Mouse (Mus musculus): ENCODE data around the gene Aggf1. TPM values are rescaled to one million over a fixed set of nuclear protein-coding genes. Genes with fewer than 3 reads are reported as not detected.
"Not testable (repeated sequence)": the region's sequence is repeated elsewhere in the genome, so short reads cannot be mapped to it uniquely, and the experiment has no call there.

The Aggf1 gene
- polyA plus RNA-seq, 1 experiment from 2014 or later, result 13.3 TPM

DNA sequence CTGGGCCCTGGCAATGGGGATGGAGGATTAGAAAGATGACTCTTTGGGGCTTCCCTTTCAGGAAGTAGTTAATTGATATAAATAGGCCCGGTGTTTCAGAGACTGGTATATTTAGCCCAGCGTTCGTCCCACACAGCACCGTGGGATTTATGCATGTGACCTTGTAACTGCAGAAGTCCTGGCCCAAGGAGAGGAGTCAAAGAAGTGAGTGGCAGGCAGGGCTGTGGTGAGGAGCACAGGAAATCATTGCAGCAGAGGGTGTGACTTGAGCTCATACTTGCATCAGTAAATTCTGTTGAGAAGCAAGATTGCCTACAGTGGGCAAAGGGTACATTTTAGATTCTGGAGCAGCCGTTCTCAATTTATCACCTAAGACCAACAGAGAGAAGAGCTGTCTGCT, 7.3 kb upstream of the Aggf1 start:
- Histone ChIP-seq H3K4me3 (ENCODE audit: low read depth, low read length) (no peak overlapping the region), H3K4me2 (ENCODE audit: low read depth, low read length) (no peak overlapping the region), H3K9ac (ENCODE audit: low read depth, low read length) (no peak overlapping the region), H3K27ac (ENCODE audit: low read length) (no peak overlapping the region), H3K9me3 (replicated peaks; ENCODE audit: control insufficient read depth, low read length) (no peaks in the 10 kb centered on the region), H3K4me1 (ENCODE audit: control insufficient read depth, low read depth, low read length) (no peaks in the 10 kb centered on the region), H3K27me3 (ENCODE audit: control insufficient read depth, insufficient read depth, low read depth, low read length) (no peaks in the 10 kb centered on the region), H3K36me3 (ENCODE audit: control insufficient read depth, insufficient read depth) (no peaks in the 10 kb centered on the region)
- WGBS (ENCODE audit: insufficient replicate concordance), result 22% methylated on average over 5 of the region's 5 CpGs
- ATAC-seq (ENCODE audit: low read depth), result no peak

DNA sequence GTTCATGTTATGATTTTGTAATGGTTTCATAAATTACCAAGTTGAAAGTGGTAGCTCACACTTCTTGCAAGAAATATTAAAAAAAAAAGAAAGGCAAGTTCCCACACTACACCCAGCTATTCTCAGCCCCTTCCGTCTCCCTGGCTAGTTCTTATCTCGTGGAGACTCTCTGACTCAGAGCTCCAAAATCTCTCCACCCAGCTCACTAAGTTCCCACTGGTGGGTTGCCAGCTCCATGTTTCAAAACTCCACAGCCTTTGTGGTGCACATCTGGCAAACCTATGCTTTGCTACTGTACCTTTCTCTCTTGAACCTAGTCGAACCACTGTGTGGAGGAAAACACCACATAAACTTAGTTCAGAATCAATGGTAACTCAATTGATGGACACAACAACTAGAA, 3.5 kb upstream of the Aggf1 start:
- no peaks in the 10 kb centered on the region for H3K27me3 ChIP-seq (ENCODE audit: control insufficient read depth, insufficient read depth, low read depth, low read length)
- H3K4me3 ChIP-seq (ENCODE audit: low read depth, low read length), result no peak overlapping the region
- H3K27ac ChIP-seq (ENCODE audit: low read length), result no peak overlapping the region
- H3K9ac ChIP-seq (ENCODE audit: low read depth, low read length), result no peak overlapping the region
- H3K9me3 ChIP-seq (replicated peaks; ENCODE audit: control insufficient read depth, low read length), result no peaks in the 10 kb centered on the region; the same call in 1 of the 2 replicates
- H3K36me3 ChIP-seq (ENCODE audit: control insufficient read depth, insufficient read depth), result no peaks in the 10 kb centered on the region
- WGBS (ENCODE audit: insufficient replicate concordance), result 34% methylated on average over 3 of the region's 3 CpGs
- H3K4me2 ChIP-seq (ENCODE audit: low read depth, low read length), result no peak overlapping the region
- no peak for ATAC-seq (ENCODE audit: low read depth)
- H3K4me1 ChIP-seq (ENCODE audit: control insufficient read depth, low read depth, low read length), result peaks cover 5% of the 10 kb centered on the region; the same call in 1 of the 2 replicates

- not testable (repeated sequence) for H3K9me3 ChIP-seq (replicated peaks; ENCODE audit: control insufficient read depth, low read length); H3K27ac ChIP-seq (ENCODE audit: low read length); H3K36me3 ChIP-seq (ENCODE audit: control insufficient read depth, insufficient read depth); H3K4me2 ChIP-seq (ENCODE audit: low read depth, low read length); H3K4me3 ChIP-seq (ENCODE audit: low read depth, low read length); ATAC-seq (ENCODE audit: low read depth); H3K9ac ChIP-seq (ENCODE audit: low read depth, low read length); H3K27me3 ChIP-seq (ENCODE audit: control insufficient read depth, insufficient read depth, low read depth, low read length)
- 90% methylated on average over 11 of the region's 11 CpGs for WGBS (ENCODE audit: insufficient replicate concordance)
- H3K4me1 ChIP-seq (ENCODE audit: control insufficient read depth, low read depth, low read length), result peaks cover 16% of the 10 kb centered on the region
Measured at GRCm38 (mm10) chr13:95376689-95377289, 1.6 kb upstream of the Aggf1 start.

- Histone ChIP-seq H3K9ac (ENCODE audit: low read depth, low read length) (peak overlapping the region; percentile 96), H3K27me3 (ENCODE audit: control insufficient read depth, insufficient read depth, low read depth, low read length) (no peaks in the 10 kb centered on the region), H3K4me2 (ENCODE audit: low read depth, low read length) (peak overlapping the region; percentile 81), H3K4me3 (ENCODE audit: low read depth, low read length) (peak overlapping the region; percentile 100), H3K27ac (ENCODE audit: low read length) (peak overlapping the region; percentile 40; the same call in 1 of the 2 replicates), H3K9me3 (replicated peaks; ENCODE audit: control insufficient read depth, low read length) (no peaks in the 10 kb centered on the region; the same call in 1 of the 2 replicates), H3K4me1 (ENCODE audit: control insufficient read depth, low read depth, low read length) (peaks cover 16% of the 10 kb centered on the region), H3K36me3 (ENCODE audit: control insufficient read depth, insufficient read depth) (peaks cover 2% of the 10 kb centered on the region; the same call in 1 of the 2 replicates)
- WGBS (ENCODE audit: insufficient replicate concordance), result 23% methylated on average over 6 of the region's 6 CpGs
- ATAC-seq (ENCODE audit: low read depth), result no peak
Measured at GRCm38 (mm10) chr13:95375554-95375914, 382 bp upstream of the Aggf1 start.

DNA sequence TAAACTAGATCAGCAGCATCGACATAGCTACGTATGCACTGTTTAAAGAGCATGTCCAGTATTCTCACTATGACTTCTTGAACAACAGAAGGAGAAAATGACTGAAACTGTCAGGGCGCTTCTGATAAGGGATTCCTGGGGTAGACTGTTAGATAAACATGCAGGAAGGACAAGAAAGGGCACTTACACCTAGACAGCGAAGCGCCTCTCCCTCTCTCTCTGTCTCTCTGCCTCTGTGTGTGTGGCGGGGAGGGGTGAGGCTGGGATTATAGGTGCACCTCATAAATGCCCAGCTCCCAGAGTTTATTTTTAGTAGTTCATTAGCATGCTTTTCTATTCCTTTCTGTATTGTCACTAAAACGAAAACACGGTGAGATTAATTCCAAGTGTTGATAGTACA, 8.8 kb downstream of the Aggf1 start:
- H3K27me3 ChIP-seq (ENCODE audit: control insufficient read depth, insufficient read depth, low read depth, low read length), result no peaks in the 10 kb centered on the region
- peaks cover 42% of the 10 kb centered on the region for H3K36me3 ChIP-seq (ENCODE audit: control insufficient read depth, insufficient read depth)
- peak; percentile 81 for ATAC-seq (ENCODE audit: low read depth)
- H3K9ac ChIP-seq (ENCODE audit: low read depth, low read length), result no peak overlapping the region
- H3K4me2 ChIP-seq (ENCODE audit: low read depth, low read length), result no peak overlapping the region
- WGBS (ENCODE audit: insufficient replicate concordance), result 40% methylated on average over 8 of the region's 8 CpGs
- H3K27ac ChIP-seq (ENCODE audit: low read length), result no peak overlapping the region
- no peak overlapping the region for H3K4me3 ChIP-seq (ENCODE audit: low read depth, low read length)
- H3K4me1 ChIP-seq (ENCODE audit: control insufficient read depth, low read depth, low read length), result peaks cover 4% of the 10 kb centered on the region
- H3K9me3 ChIP-seq (replicated peaks; ENCODE audit: control insufficient read depth, low read length), result no peaks in the 10 kb centered on the region

DNA sequence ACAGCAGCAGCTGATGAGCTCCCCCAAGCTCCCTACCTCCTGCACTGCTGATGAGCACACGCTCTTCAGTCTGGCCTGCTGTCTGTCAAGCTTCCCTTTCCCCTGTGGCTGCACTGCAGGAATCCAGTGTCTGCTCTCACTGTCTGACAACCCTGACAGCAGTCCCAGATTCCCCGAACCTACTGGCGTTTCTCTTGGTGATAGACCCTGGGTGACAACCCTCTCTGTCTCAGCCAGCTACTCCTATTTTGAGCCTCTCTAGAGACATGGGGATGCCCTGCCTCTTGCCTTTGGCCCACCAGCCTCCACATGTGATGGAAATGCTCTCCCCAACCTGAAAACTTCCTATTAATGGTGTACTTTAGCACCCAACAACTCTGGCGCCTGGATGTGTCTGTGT, 11.7 kb downstream of the Aggf1 start:
- Histone ChIP-seq H3K9ac (ENCODE audit: low read depth, low read length) (no peak overlapping the region), H3K4me1 (ENCODE audit: control insufficient read depth, low read depth, low read length) (peaks cover 4% of the 10 kb centered on the region), H3K36me3 (ENCODE audit: control insufficient read depth, insufficient read depth) (peaks cover 30% of the 10 kb centered on the region), H3K4me2 (ENCODE audit: low read depth, low read length) (no peak overlapping the region), H3K4me3 (ENCODE audit: low read depth, low read length) (no peak overlapping the region), H3K27me3 (ENCODE audit: control insufficient read depth, insufficient read depth, low read depth, low read length) (no peaks in the 10 kb centered on the region), H3K9me3 (replicated peaks; ENCODE audit: control insufficient read depth, low read length) (no peaks in the 10 kb centered on the region), H3K27ac (ENCODE audit: low read length) (no peak overlapping the region)
- WGBS (ENCODE audit: insufficient replicate concordance), result 76% methylated on average over 4 of the region's 4 CpGs
- ATAC-seq (ENCODE audit: low read depth), result no peak

GRCm38 (mm10) chr13:95358223-95358622, 16.9 kb downstream of the Aggf1 start:
- peaks cover 60% of the 10 kb centered on the region for H3K36me3 ChIP-seq (ENCODE audit: control insufficient read depth, insufficient read depth)
- no peak for ATAC-seq (ENCODE audit: low read depth)
- no peak overlapping the region for H3K9ac ChIP-seq (ENCODE audit: low read depth, low read length)
- no peak overlapping the region for H3K27ac ChIP-seq (ENCODE audit: low read length)
- no peak overlapping the region for H3K4me3 ChIP-seq (ENCODE audit: low read depth, low read length)
- no peak overlapping the region for H3K4me2 ChIP-seq (ENCODE audit: low read depth, low read length)
- no peaks in the 10 kb centered on the region for H3K9me3 ChIP-seq (replicated peaks; ENCODE audit: control insufficient read depth, low read length)
- 35% methylated on average over 2 of the region's 2 CpGs for WGBS (ENCODE audit: insufficient replicate concordance)
- H3K27me3 ChIP-seq (ENCODE audit: control insufficient read depth, insufficient read depth, low read depth, low read length), result no peaks in the 10 kb centered on the region
- H3K4me1 ChIP-seq (ENCODE audit: control insufficient read depth, low read depth, low read length), result no peaks in the 10 kb centered on the region

- Histone ChIP-seq H3K27ac (ENCODE audit: low read length) (no peak overlapping the region), H3K36me3 (ENCODE audit: control insufficient read depth, insufficient read depth) (peaks cover 24% of the 10 kb centered on the region), H3K4me3 (ENCODE audit: low read depth, low read length) (no peak overlapping the region), H3K4me1 (ENCODE audit: control insufficient read depth, low read depth, low read length) (no peaks in the 10 kb centered on the region), H3K4me2 (ENCODE audit: low read depth, low read length) (no peak overlapping the region), H3K27me3 (ENCODE audit: control insufficient read depth, insufficient read depth, low read depth, low read length) (no peaks in the 10 kb centered on the region), H3K9me3 (replicated peaks; ENCODE audit: control insufficient read depth, low read length) (no peaks in the 10 kb centered on the region), H3K9ac (ENCODE audit: low read depth, low read length) (no peak overlapping the region)
- no peak for ATAC-seq (ENCODE audit: low read depth)
- 79% methylated on average over 3 of the region's 3 CpGs for WGBS (ENCODE audit: insufficient replicate concordance)
Measured at GRCm38 (mm10) chr13:95348476-95348875, 26.7 kb downstream of the Aggf1 start.

GRCm38 (mm10) chr13:95347018-95347696, 28.0 kb downstream of the Aggf1 start:
- no peaks in the 10 kb centered on the region for H3K4me1 ChIP-seq (ENCODE audit: control insufficient read depth, low read depth, low read length)
- no peak overlapping the region for H3K4me3 ChIP-seq (ENCODE audit: low read depth, low read length)
- H3K27ac ChIP-seq (ENCODE audit: low read length), result no peak overlapping the region
- H3K9me3 ChIP-seq (replicated peaks; ENCODE audit: control insufficient read depth, low read length), result no peaks in the 10 kb centered on the region
- H3K36me3 ChIP-seq (ENCODE audit: control insufficient read depth, insufficient read depth), result peaks cover 15% of the 10 kb centered on the region
- WGBS (ENCODE audit: insufficient replicate concordance), result 25% methylated on average over 8 of the region's 8 CpGs
- ATAC-seq (ENCODE audit: low read depth), result peak; percentile 21; the same call in 1 of the 2 replicates
- no peaks in the 10 kb centered on the region for H3K27me3 ChIP-seq (ENCODE audit: control insufficient read depth, insufficient read depth, low read depth, low read length)
- H3K9ac ChIP-seq (ENCODE audit: low read depth, low read length), result no peak overlapping the region
- no peak overlapping the region for H3K4me2 ChIP-seq (ENCODE audit: low read depth, low read length)
